Mouse (Mus musculus) liver, adult 2 months (tissue): Measurements from ENCODE around the gene Lrrc46.

Experiments used
- CTCF ChIP-seq: fragments of 200-500 bp; IDR thresholded peaks from 2 replicates; pipeline ENCODE4 v1.5.1; 2011; ENCODE audit warnings: low read depth, low read length, control low read depth
- POLR2A ChIP-seq: fragments of 200-500 bp; IDR thresholded peaks from 2 replicates; pipeline ENCODE4 v1.6.1; 2011; ENCODE audit warnings: low read length, control low read depth; ENCODE audit not compliant: insufficient read depth; ENCODE audit errors: extremely low read depth

DNA sequence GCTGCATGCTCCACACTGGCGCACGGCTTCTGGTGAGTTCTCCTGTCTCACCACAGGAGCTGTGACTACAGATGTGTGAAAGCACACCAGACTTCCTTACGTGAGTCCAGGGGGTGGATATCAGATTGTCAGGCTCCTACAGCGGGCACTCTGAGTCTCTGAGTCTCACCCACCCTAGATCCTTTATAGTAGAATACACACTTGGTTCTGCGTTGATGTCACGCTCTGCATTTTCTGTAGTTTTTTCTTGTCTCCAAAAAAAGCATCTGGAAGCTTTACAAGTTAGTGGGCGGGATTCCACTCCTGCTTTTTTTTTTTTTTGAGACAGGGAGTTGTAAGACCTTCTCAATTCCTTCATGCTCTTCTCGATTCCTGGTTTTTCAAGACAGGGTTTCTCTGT is 3.7 kb upstream of the Lrrc46 start:
- TF ChIP-seq CTCF (no peak), POLR2A (no peak)
